Mouse (Mus musculus) midbrain, embryonic 14.5 days (tissue): ENCODE data around the gene Miox. TPM values are rescaled to one million over a fixed set of nuclear protein-coding genes. Genes with fewer than 3 reads are reported as not detected.

Source experiments
- ATAC-seq: fragments of 200-750 bp; cut with Nextera tagmentation; 2 replicates; pipeline ENCODE4 v1.8.0; 2017; ENCODE audit warnings: moderate number of reproducible peaks, moderate library complexity; ENCODE audit not compliant: low FRiP score, low TSS enrichment
- DNase-seq: peaks from one replicate; pipeline ENCODE4 v3.0.0-alpha.2; 2015
- H3K27ac ChIP-seq: fragments of 300-500 bp; sonication (generic); replicated peaks from 2 replicates; pipeline ENCODE4 v1.5.1; 2014; ENCODE audit warnings: mild to moderate bottlenecking, low read depth, low read length, moderate library complexity
- H3K27me3 ChIP-seq: fragments of 300-500 bp; sonication (generic); 2 replicates; pipeline ENCODE4 v1.6.1; 2014; ENCODE audit warnings: low read length, control low read depth, mixed read lengths; ENCODE audit not compliant: control insufficient read depth, insufficient read depth
- H3K36me3 ChIP-seq: fragments of 300-500 bp; sonication (generic); 2 replicates; pipeline ENCODE4 v1.6.1; 2014; ENCODE audit warnings: low read length, control low read depth; ENCODE audit not compliant: control insufficient read depth, insufficient read depth
- H3K4me1 ChIP-seq: fragments of 300-500 bp; sonication (generic); 2 replicates; pipeline ENCODE4 v1.6.1; 2014; ENCODE audit warnings: mild to moderate bottlenecking, antibody characterized with exemption, low read length, control low read depth; ENCODE audit not compliant: control insufficient read depth, insufficient read depth
- H3K4me2 ChIP-seq: fragments of 300-500 bp; sonication (generic); 2 replicates; pipeline ENCODE4 v1.6.1; 2014; ENCODE audit warnings: mild to moderate bottlenecking, low read length, moderate library complexity
- H3K4me3 ChIP-seq: fragments of 300-500 bp; sonication (generic); replicated peaks from 2 replicates; pipeline ENCODE4 v1.5.1; 2014; ENCODE audit warnings: low read depth, low read length
- H3K9ac ChIP-seq: fragments of 300-500 bp; sonication (generic); replicated peaks from 2 replicates; pipeline ENCODE4 v1.6.1; 2014; ENCODE audit warnings: mild to moderate bottlenecking, low read length, moderate library complexity
- H3K9me3 ChIP-seq: fragments of 300-500 bp; sonication (generic); 2 replicates; pipeline ENCODE4 v1.6.1; 2016; ENCODE audit warnings: low read length, control low read depth, mixed read lengths; ENCODE audit not compliant: control insufficient read depth
- WGBS: fragments of 180-500 bp; shearing (Covaris S2); extraction: QIAGEN DNeasy Blood & Tissue Kit; methylation state at CpG from one replicate; pipeline ENCODE4 v1.1.7; 2014; 5-methylcytosine and 5-hydroxymethylcytosine counted together
- polyA plus RNA-seq: library from polyadenylated mRNA; unstranded; fragments of >200 nt; fragmentation: Nextera tagmentation; extraction: Ambion mirVana; gene quantifications from 2 replicates; pipeline ENCODE4 v1.2.1, GENCODE M21; 2014

Gene Miox
- polyA plus RNA-seq, 1 experiment from 2014 or later: not detected

DNA sequence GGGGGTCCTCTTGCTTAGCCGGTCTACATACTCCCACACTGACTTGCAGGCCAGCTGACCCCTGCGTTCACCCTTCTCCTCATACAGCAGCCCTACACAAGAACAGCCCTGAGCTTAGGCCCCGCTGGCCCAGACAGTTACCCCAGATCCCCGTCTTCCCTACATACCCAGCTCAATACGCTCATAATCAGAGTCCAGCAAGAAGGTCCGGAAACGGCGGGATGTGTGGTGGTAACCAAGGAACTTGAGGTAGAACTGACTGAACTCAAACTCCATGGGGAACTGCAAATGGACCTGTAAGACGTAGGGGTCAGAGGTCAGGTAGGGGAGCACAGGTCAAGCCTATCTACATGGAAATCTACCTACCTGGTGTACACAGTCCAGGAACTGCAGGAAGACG lies 40.4 kb upstream of the Miox start:
- Histone ChIP-seq H3K4me1 (no peaks in the 10 kb centered on the region), H3K4me3 (no peak overlapping the region), H3K27ac (no peak overlapping the region), H3K4me2 (no peak overlapping the region), H3K36me3 (peaks cover 91% of the 10 kb centered on the region), H3K9ac (no peak overlapping the region), H3K9me3 (no peaks in the 10 kb centered on the region), H3K27me3 (no peaks in the 10 kb centered on the region)
- WGBS: 95% methylated on average over 10 of the region's 10 CpGs
- ATAC-seq (no peak), DNase-seq (no peak)

DNA sequence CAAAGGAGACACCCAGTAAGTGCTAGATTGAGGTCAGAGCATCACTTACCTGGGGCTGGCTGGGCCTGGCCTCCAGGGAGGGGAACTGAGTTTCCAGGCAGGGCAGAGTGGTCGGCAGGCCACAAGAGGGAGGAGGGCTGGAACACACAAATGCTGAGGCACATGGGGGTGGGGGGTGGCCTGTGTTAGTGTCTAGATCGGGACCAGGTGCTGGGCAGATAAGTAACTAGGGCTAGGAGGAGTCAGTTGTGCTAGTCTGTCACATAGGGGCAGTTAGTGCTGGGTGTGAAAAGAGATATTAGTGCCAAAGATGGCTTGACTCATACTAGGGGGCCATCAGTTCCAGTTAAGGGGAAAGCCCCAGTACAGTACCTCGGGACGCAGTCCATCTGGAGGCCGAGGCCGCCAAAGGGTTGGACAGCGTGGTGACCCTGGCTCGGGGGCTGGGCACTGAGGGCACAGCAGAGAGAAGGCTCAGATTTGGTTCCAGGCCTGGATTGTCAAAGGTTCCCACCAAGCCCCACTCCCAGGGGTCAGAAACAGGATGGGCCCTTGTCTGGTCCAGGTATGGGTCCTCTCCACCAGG lies 38.5 kb upstream of the Miox start:
- H3K4me3 ChIP-seq: no peak overlapping the region
- WGBS: 98% methylated on average over 8 of the region's 8 CpGs
- H3K36me3 ChIP-seq: peaks cover 90% of the 10 kb centered on the region
- H3K4me2 ChIP-seq: no peak overlapping the region
- ATAC-seq (no peak), DNase-seq (no peak)
- H3K4me1 ChIP-seq: no peaks in the 10 kb centered on the region
- no peaks in the 10 kb centered on the region for H3K27me3 ChIP-seq
- no peaks in the 10 kb centered on the region for H3K9me3 ChIP-seq
- no peak overlapping the region for H3K27ac ChIP-seq
- no peak overlapping the region for H3K9ac ChIP-seq

DNA sequence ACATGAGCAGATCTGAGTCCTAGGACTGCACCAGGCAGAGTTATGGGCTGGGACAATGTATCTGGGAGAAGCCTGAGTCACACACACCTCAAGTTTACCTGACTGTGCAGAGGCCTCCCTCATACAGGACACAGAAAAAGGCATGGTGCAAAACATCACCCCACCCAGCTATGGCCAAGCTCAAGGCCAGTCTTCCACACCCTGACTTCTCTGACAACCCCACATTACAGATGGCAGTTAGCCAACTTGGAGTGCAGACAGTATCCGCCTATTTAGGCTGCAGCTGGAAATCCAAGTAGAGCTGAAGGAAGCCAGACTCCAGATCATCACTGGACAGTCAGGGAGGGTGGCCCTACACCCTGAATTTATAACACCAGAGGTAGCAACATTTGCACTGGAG lies 37.7 kb upstream of the Miox start:
- peaks cover 92% of the 10 kb centered on the region for H3K36me3 ChIP-seq
- DNase-seq (no peak), ATAC-seq (no peak)
- H3K9me3 ChIP-seq: no peaks in the 10 kb centered on the region
- H3K4me2 ChIP-seq: no peak overlapping the region
- no peak overlapping the region for H3K27ac ChIP-seq
- H3K27me3 ChIP-seq: no peaks in the 10 kb centered on the region
- 91% methylated on average over 1 of the region's 1 CpGs for WGBS
- no peaks in the 10 kb centered on the region for H3K4me1 ChIP-seq
- H3K4me3 ChIP-seq: no peak overlapping the region
- H3K9ac ChIP-seq: no peak overlapping the region

DNA sequence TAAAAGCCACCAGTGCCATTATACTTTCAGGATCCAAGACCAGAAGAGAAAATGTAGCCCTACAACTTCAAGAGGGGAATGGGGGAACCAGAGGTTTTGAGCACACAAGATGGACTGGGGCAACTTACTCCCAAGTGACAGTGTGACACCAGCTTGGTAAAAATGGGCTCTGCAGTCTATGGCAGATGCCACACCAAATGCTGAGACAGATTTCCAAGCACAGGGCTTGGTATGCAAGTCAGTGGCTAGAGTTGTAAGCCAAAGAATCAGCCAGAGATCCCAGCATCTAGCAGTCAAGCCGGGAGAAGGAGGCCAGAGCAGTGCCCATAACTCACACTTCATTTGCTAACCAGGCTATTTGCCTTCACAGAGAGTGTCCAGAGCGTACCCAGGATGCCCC lies 36.5 kb upstream of the Miox start:
- Histone ChIP-seq H3K27ac (no peak overlapping the region), H3K4me2 (no peak overlapping the region), H3K4me3 (no peak overlapping the region), H3K27me3 (no peaks in the 10 kb centered on the region), H3K36me3 (peaks cover 92% of the 10 kb centered on the region), H3K4me1 (no peaks in the 10 kb centered on the region), H3K9me3 (no peaks in the 10 kb centered on the region), H3K9ac (no peak overlapping the region)
- 92% methylated on average over 2 of the region's 2 CpGs for WGBS
- ATAC-seq (no peak), DNase-seq (no peak)

DNA sequence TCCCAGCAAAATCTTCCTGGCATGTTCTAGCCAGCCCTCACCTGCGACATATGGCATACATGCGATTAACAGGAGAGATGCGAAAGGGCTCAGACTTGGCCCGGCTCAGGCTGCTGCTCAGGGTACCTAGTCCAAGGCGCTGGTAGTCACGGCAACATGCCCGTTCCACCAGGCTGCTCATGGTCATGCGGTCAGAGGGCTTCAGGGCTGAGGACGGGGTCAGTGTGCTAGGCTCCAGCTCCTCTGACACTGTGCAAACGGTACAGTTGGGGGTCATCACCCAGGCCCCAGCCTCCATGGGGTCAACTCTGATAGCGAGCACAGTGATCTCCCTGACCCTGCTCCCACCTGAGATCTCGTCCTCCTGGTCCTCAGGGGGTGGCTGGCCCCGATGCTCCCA lies 34.0 kb upstream of the Miox start:
- WGBS: 90% methylated on average over 13 of the region's 13 CpGs
- Histone ChIP-seq H3K4me2 (no peak overlapping the region), H3K27me3 (no peaks in the 10 kb centered on the region), H3K27ac (no peak overlapping the region), H3K36me3 (peaks cover 92% of the 10 kb centered on the region), H3K4me3 (no peak overlapping the region), H3K9ac (no peak overlapping the region), H3K9me3 (no peaks in the 10 kb centered on the region), H3K4me1 (no peaks in the 10 kb centered on the region)
- ATAC-seq (no peak), DNase-seq (no peak)

DNA sequence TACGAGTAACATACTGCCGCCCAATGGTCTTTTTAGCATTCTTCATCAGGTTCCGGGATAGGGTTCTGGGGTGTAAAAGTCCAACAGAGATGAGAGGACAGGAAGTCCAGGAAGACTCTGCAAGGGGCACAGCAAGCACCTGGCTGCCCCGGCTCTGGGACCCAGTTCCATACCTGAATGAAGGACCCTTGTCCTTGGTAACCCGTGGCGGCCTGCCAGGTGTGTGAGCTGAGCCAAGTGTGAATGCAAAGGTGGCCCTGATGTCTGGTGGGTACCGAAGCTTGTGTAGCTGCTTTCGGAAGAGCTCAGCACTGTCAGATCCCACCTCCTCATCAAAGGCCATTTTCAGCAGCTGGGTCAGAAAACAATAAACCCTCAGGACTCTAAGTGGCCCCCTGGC lies 33.6 kb upstream of the Miox start:
- Histone ChIP-seq H3K27me3 (no peaks in the 10 kb centered on the region), H3K4me2 (no peak overlapping the region), H3K9me3 (no peaks in the 10 kb centered on the region), H3K27ac (no peak overlapping the region), H3K4me3 (no peak overlapping the region), H3K9ac (no peak overlapping the region), H3K36me3 (peaks cover 92% of the 10 kb centered on the region), H3K4me1 (no peaks in the 10 kb centered on the region)
- no peak for ATAC-seq
- no peak for DNase-seq
- 97% methylated on average over 8 of the region's 8 CpGs for WGBS

DNA sequence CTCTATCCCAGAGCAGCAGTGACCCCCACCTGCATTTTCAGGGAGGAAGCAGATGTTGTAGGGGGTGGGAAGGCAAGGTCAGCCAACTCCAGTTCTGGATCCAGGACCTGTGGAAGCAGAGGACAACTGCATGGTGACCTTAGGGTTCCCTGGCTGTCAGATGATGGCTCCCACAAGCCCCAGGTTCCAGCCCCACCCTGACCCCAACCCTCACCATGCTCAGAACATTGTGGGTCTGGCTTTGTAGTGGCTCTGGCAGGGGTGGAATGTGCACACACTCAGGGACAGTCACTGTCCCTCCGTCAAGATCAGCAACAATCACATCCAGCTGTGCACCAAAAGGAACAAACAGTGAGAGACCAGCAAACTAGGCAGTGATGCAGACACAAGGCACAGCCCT lies 28.2 kb upstream of the Miox start:
- Histone ChIP-seq H3K4me2 (no peak overlapping the region), H3K9ac (no peak overlapping the region), H3K9me3 (no peaks in the 10 kb centered on the region), H3K27me3 (no peaks in the 10 kb centered on the region), H3K36me3 (peaks cover 69% of the 10 kb centered on the region), H3K4me3 (no peak overlapping the region), H3K4me1 (peaks cover 3% of the 10 kb centered on the region), H3K27ac (no peak overlapping the region)
- ATAC-seq (no peak), DNase-seq (no peak)
- WGBS: 81% methylated on average over 1 of the region's 1 CpGs

DNA sequence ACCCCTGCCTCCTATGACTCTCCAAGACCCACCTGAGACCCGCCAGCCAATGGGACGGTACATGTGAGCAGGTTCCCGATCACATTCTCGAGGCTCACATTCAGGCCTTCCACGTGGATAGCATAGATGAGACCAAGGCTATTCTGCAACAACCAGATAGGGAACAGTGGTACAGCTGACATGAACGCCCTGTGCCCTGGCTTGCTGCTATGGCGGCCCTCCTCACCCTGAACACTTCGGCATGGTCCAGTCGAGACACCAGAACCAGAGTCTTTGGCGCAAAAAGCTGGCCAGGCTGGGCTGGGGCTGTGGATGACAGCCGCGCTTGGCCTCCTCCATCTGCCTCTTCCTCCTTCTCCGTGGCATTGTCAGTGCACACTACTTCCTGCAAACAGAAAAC lies 26.7 kb upstream of the Miox start:
- H3K4me3 ChIP-seq: no peak overlapping the region
- ATAC-seq (no peak), DNase-seq (no peak)
- H3K27me3 ChIP-seq: no peaks in the 10 kb centered on the region
- peaks cover 54% of the 10 kb centered on the region for H3K36me3 ChIP-seq
- no peak overlapping the region for H3K4me2 ChIP-seq
- no peak overlapping the region for H3K9ac ChIP-seq
- no peak overlapping the region for H3K27ac ChIP-seq
- peaks cover 3% of the 10 kb centered on the region for H3K4me1 ChIP-seq
- no peaks in the 10 kb centered on the region for H3K9me3 ChIP-seq
- WGBS: 93% methylated on average over 13 of the region's 13 CpGs

DNA sequence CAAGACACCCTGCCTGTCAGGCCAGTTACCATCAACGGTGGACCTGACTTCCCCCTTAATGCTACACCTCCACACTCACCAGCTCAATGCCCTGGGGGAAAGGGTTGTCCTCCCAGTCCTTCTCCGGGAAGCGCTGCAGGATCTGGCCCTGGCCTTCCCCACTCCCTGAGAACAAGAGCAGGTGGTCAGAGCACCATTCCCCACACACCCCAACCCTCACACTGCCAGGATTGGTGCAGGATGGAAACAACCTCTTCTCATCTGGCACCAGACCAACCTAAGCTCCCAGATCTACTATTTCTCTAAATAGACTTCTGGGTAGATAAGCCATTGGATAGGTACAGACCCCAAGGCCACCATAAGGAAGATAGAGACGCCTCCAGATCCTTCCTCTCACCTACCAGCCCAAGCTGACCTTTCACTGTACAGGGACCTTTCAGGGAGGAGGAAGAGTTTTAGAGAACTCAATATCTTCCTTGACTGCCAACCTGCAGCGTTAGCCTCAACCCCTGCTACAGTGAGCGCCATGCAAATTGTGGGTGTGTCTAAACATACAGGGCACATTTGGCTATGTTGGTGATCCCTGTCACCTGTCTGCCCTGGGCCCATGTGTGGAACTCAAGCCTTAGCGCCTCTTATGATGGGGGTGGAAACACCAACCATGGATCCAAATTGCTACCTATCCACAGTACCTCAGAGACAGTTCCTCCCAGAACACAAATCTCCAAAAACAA lies 25.6 kb upstream of the Miox start:
- no peak overlapping the region for H3K4me3 ChIP-seq
- no peak overlapping the region for H3K4me2 ChIP-seq
- peaks cover 13% of the 10 kb centered on the region for H3K4me1 ChIP-seq
- H3K9ac ChIP-seq: no peak overlapping the region
- no peaks in the 10 kb centered on the region for H3K9me3 ChIP-seq
- ATAC-seq: no peak
- H3K36me3 ChIP-seq: peaks cover 43% of the 10 kb centered on the region
- no peaks in the 10 kb centered on the region for H3K27me3 ChIP-seq
- WGBS: 90% methylated on average over 7 of the region's 7 CpGs
- no peak for DNase-seq
- no peak overlapping the region for H3K27ac ChIP-seq
